Mouse (Mus musculus) kidney, embryonic 16.5 days (tissue): ENCODE measurements around the gene Spata45. TPM values are rescaled to one million over a fixed set of nuclear protein-coding genes. Genes with fewer than 3 reads are reported as not detected.

ENCODE experiments used
- ATAC-seq: fragments of 200-750 bp; cut with Nextera tagmentation; 2 replicates; pipeline ENCODE4 v1.8.0; 2017; ENCODE audit warnings: moderate TSS enrichment; ENCODE audit not compliant: low FRiP score, low TSS enrichment
- H3K27ac ChIP-seq: fragments of 300-500 bp; sonication (generic); 2 replicates; pipeline ENCODE4 v1.5.1; 2014; ENCODE audit warnings: low read length
- H3K27me3 ChIP-seq: fragments of 300-500 bp; sonication (generic); 2 replicates; pipeline ENCODE4 v1.6.1; 2014; ENCODE audit warnings: low read length, control low read depth, mixed read lengths; ENCODE audit not compliant: insufficient read depth
- H3K36me3 ChIP-seq: fragments of 300-500 bp; sonication (generic); 2 replicates; pipeline ENCODE4 v1.6.1; 2014; ENCODE audit warnings: low read length, control low read depth, mixed read lengths; ENCODE audit not compliant: insufficient read depth
- H3K4me1 ChIP-seq: fragments of 300-500 bp; sonication (generic); 2 replicates; pipeline ENCODE4 v1.6.1; 2014; ENCODE audit warnings: low read length, control low read depth, mixed read lengths; ENCODE audit not compliant: insufficient read depth
- H3K4me2 ChIP-seq: fragments of 300-500 bp; sonication (generic); replicated peaks from 2 replicates; pipeline ENCODE4 v1.6.1; 2014; ENCODE audit warnings: low read depth, low read length
- H3K4me3 ChIP-seq: fragments of 300-500 bp; sonication (generic); 2 replicates; pipeline ENCODE4 v1.5.1; 2014; ENCODE audit warnings: mild to moderate bottlenecking, low read length
- H3K9ac ChIP-seq: fragments of 300-500 bp; sonication (generic); replicated peaks from 2 replicates; pipeline ENCODE4 v1.6.1; 2014; ENCODE audit warnings: low read length
- H3K9me3 ChIP-seq: fragments of 300-500 bp; sonication (generic); 2 replicates; pipeline ENCODE4 v1.6.1; 2016; ENCODE audit warnings: low read length, control low read depth
- WGBS: fragments of 180-500 bp; shearing (Covaris S2); extraction: QIAGEN DNeasy Blood & Tissue Kit; methylation state at CpG from one replicate; pipeline ENCODE4 v1.1.7; 2014; 5-methylcytosine and 5-hydroxymethylcytosine counted together
- polyA plus RNA-seq: library from polyadenylated mRNA; unstranded; fragments of >200 nt; fragmentation: Nextera tagmentation; extraction: Ambion mirVana; gene quantifications from 2 replicates; pipeline ENCODE4 v1.2.1, GENCODE M21; 2015

The Spata45 gene
- polyA plus RNA-seq, 1 experiment from 2014 or later, result not detected

- Histone ChIP-seq H3K4me3 (peak overlapping the region; percentile 99), H3K27me3 (no peaks in the 10 kb centered on the region), H3K4me2 (peak overlapping the region; percentile 89), H3K9me3 (no peaks in the 10 kb centered on the region), H3K4me1 (peaks cover 16% of the 10 kb centered on the region), H3K9ac (peak overlapping the region; percentile 88), H3K36me3 (peaks cover 9% of the 10 kb centered on the region), H3K27ac (0 out of 2 replicates have a peak overlapping the region, but pooled peaks have one; percentile 15)
- ATAC-seq, result peak; percentile 28; the same call in 1 of the 2 replicates
- WGBS, result 3% methylated on average over 15 of the region's 15 CpGs
Measured at GRCm38 (mm10) chr1:191062241-191062780, 25.9 kb downstream of the Spata45 start.

- Histone ChIP-seq H3K4me1 (peaks cover 16% of the 10 kb centered on the region), H3K4me3 (peak within 1 kb of the TSS; percentile 99), H3K9ac (peak within 1 kb of the TSS; percentile 88), H3K27me3 (no peaks in the 10 kb centered on the region), H3K9me3 (no peaks in the 10 kb centered on the region), H3K27ac (peak within 1 kb of the TSS; percentile 75), H3K4me2 (peak within 1 kb of the TSS; percentile 89), H3K36me3 (peaks cover 14% of the 10 kb centered on the region)
- peak; percentile 95 for ATAC-seq
- under 1% methylated on average over 56 of the region's 56 CpGs for WGBS
Measured at GRCm38 (mm10) chr1:191062781-191063485, 26.5 kb downstream of the Spata45 start, which contains the start of the genes Tatdn3 and Nsl1. Gene Tatdn3 (minus strand): TSS chr1:191062932. Gene Nsl1 (plus strand): TSS chr1:191063012.

- Histone ChIP-seq H3K36me3 (peaks cover 14% of the 10 kb centered on the region), H3K27me3 (no peaks in the 10 kb centered on the region), H3K9ac (peak overlapping the region; percentile 88), H3K4me3 (peak overlapping the region; percentile 99), H3K9me3 (no peaks in the 10 kb centered on the region), H3K4me2 (peak overlapping the region; percentile 89), H3K27ac (no peak overlapping the region), H3K4me1 (peaks cover 16% of the 10 kb centered on the region)
- 61% methylated on average over 9 of the region's 9 CpGs for WGBS
- ATAC-seq, result no peak
Measured at GRCm38 (mm10) chr1:191063700-191064099, 27.3 kb downstream of the Spata45 start.

GRCm38 (mm10) chr1:191064535-191064934 lies 28.1 kb downstream of the Spata45 start:
- Histone ChIP-seq H3K27ac (no peak overlapping the region), H3K4me3 (no peak overlapping the region), H3K27me3 (no peaks in the 10 kb centered on the region), H3K9ac (no peak overlapping the region), H3K9me3 (no peaks in the 10 kb centered on the region), H3K36me3 (peaks cover 19% of the 10 kb centered on the region), H3K4me2 (no peak overlapping the region), H3K4me1 (peaks cover 16% of the 10 kb centered on the region)
- WGBS, result 89% methylated on average over 2 of the region's 2 CpGs
- ATAC-seq, result no peak

GRCm38 (mm10) chr1:191065188-191065587 lies 28.7 kb downstream of the Spata45 start:
- Histone ChIP-seq H3K4me1 (peaks cover 16% of the 10 kb centered on the region), H3K4me3 (no peak overlapping the region), H3K36me3 (peaks cover 23% of the 10 kb centered on the region), H3K9me3 (no peaks in the 10 kb centered on the region), H3K9ac (no peak overlapping the region), H3K27ac (no peak overlapping the region), H3K27me3 (no peaks in the 10 kb centered on the region), H3K4me2 (no peak overlapping the region)
- no peak for ATAC-seq
- WGBS, result 73% methylated on average over 4 of the region's 4 CpGs

GRCm38 (mm10) chr1:191068377-191068776 lies 31.9 kb downstream of the Spata45 start:
- Histone ChIP-seq H3K9me3 (no peaks in the 10 kb centered on the region), H3K4me2 (no peak overlapping the region), H3K9ac (no peak overlapping the region), H3K27me3 (no peaks in the 10 kb centered on the region), H3K4me1 (peaks cover 10% of the 10 kb centered on the region), H3K36me3 (peaks cover 47% of the 10 kb centered on the region), H3K27ac (no peak overlapping the region), H3K4me3 (no peak overlapping the region)
- WGBS, result 73% methylated on average over 5 of the region's 5 CpGs
- ATAC-seq, result no peak

- H3K9ac ChIP-seq, result no peak overlapping the region
- WGBS, result 94% methylated on average over 4 of the region's 4 CpGs
- no peak for ATAC-seq
- no peaks in the 10 kb centered on the region for H3K9me3 ChIP-seq
- no peak overlapping the region for H3K4me3 ChIP-seq
- no peak overlapping the region for H3K4me2 ChIP-seq
- peaks cover 47% of the 10 kb centered on the region for H3K36me3 ChIP-seq
- no peak overlapping the region for H3K27ac ChIP-seq
- no peaks in the 10 kb centered on the region for H3K4me1 ChIP-seq
- H3K27me3 ChIP-seq, result no peaks in the 10 kb centered on the region
Measured at GRCm38 (mm10) chr1:191070259-191070658, 33.8 kb downstream of the Spata45 start.

- Histone ChIP-seq H3K4me2 (no peak overlapping the region), H3K9me3 (no peaks in the 10 kb centered on the region), H3K27me3 (no peaks in the 10 kb centered on the region), H3K4me1 (no peaks in the 10 kb centered on the region), H3K27ac (no peak overlapping the region), H3K4me3 (no peak overlapping the region), H3K9ac (no peak overlapping the region), H3K36me3 (peaks cover 42% of the 10 kb centered on the region)
- 90% methylated on average over 6 of the region's 6 CpGs for WGBS
- ATAC-seq, result no peak
Measured at GRCm38 (mm10) chr1:191071613-191072012, 35.2 kb downstream of the Spata45 start.

GRCm38 (mm10) chr1:191072329-191072913 lies 36.0 kb downstream of the Spata45 start:
- Histone ChIP-seq H3K4me1 (no peaks in the 10 kb centered on the region), H3K9ac (no peak overlapping the region), H3K27ac (no peak overlapping the region), H3K36me3 (peaks cover 46% of the 10 kb centered on the region), H3K4me3 (no peak overlapping the region), H3K27me3 (no peaks in the 10 kb centered on the region), H3K4me2 (no peak overlapping the region), H3K9me3 (no peaks in the 10 kb centered on the region)
- WGBS, result 88% methylated on average over 16 of the region's 16 CpGs
- no peak for ATAC-seq

- Histone ChIP-seq H3K4me3 (no peak overlapping the region), H3K4me1 (no peaks in the 10 kb centered on the region), H3K27me3 (no peaks in the 10 kb centered on the region), H3K9me3 (no peaks in the 10 kb centered on the region), H3K36me3 (peaks cover 48% of the 10 kb centered on the region), H3K9ac (no peak overlapping the region), H3K4me2 (no peak overlapping the region), H3K27ac (no peak overlapping the region)
- peak; percentile 57; the same call in 1 of the 2 replicates for ATAC-seq
- 33% methylated on average over 6 of the region's 6 CpGs for WGBS
Measured at GRCm38 (mm10) chr1:191073001-191073400, 36.6 kb downstream of the Spata45 start.
